Mouse (Mus musculus) right cerebral cortex, postnatal 14 days (tissue): Measurements from ENCODE around the gene Gm4969.
"Not testable (repeated sequence)": the region's sequence is repeated elsewhere in the genome, so short reads cannot be mapped to it uniquely, and the experiment has no call there.

Source experiments
- DNase-seq: peaks from one replicate; pipeline ENCODE4 v3.0.0; 2022

Gm4969 gene

GRCm38 (mm10) chr7:19092381-19093173 lies 25.6 kb downstream of the Gm4969 start:
- peak; percentile 32 for DNase-seq

GRCm38 (mm10) chr7:19091913-19092312 lies 26.3 kb downstream of the Gm4969 start:
- peak; percentile 6 for DNase-seq

- DNase-seq: peak; percentile 65
Observed at GRCm38 (mm10) chr7:19088813-19089212, 29.4 kb downstream of the Gm4969 start.

- DNase-seq: no peak
Observed at GRCm38 (mm10) chr7:19086760-19087159, 31.4 kb downstream of the Gm4969 start.

- no peak for DNase-seq
Observed at GRCm38 (mm10) chr7:19086042-19086441, 32.1 kb downstream of the Gm4969 start.

GRCm38 (mm10) chr7:19085495-19085894 lies 32.7 kb downstream of the Gm4969 start:
- DNase-seq: no peak

- no peak for DNase-seq
Observed at GRCm38 (mm10) chr7:19084921-19085473, 33.2 kb downstream of the Gm4969 start.

- no peak for DNase-seq
Observed at GRCm38 (mm10) chr7:19084277-19084771, 33.8 kb downstream of the Gm4969 start.

GRCm38 (mm10) chr7:19083701-19084100 lies 34.5 kb downstream of the Gm4969 start, which contains the start of gene Dmpk:
Gene Dmpk (plus strand): TSS chr7:19083849.
- DNase-seq: no peak

GRCm38 (mm10) chr7:19083096-19083495 lies 35.1 kb downstream of the Gm4969 start:
- no peak for DNase-seq

GRCm38 (mm10) chr7:19082171-19082570 lies 36.0 kb downstream of the Gm4969 start:
- DNase-seq: no peak

GRCm38 (mm10) chr7:19080451-19080950 lies 37.7 kb downstream of the Gm4969 start:
- DNase-seq: no peak

GRCm38 (mm10) chr7:19078732-19079131 lies 39.4 kb downstream of the Gm4969 start:
- DNase-seq: no peak

GRCm38 (mm10) chr7:19077761-19078160 lies 40.4 kb downstream of the Gm4969 start:
- no peak for DNase-seq

- DNase-seq: no peak
Observed at GRCm38 (mm10) chr7:19076586-19076991, 41.6 kb downstream of the Gm4969 start.

GRCm38 (mm10) chr7:19075723-19076585 lies 42.2 kb downstream of the Gm4969 start, which contains the start of gene Dmwd:
Gene Dmwd (plus strand): TSS chr7:19076227.
- DNase-seq: peak; percentile 94

GRCm38 (mm10) chr7:19075231-19075630 lies 42.9 kb downstream of the Gm4969 start:
- DNase-seq: no peak

GRCm38 (mm10) chr7:19074494-19074893 lies 43.7 kb downstream of the Gm4969 start:
- DNase-seq: no peak

GRCm38 (mm10) chr7:19073504-19073903 lies 44.7 kb downstream of the Gm4969 start:
- DNase-seq: no peak

GRCm38 (mm10) chr7:19071024-19071423 lies 47.1 kb downstream of the Gm4969 start:
- DNase-seq: not testable (repeated sequence)

- DNase-seq: no peak
Observed at GRCm38 (mm10) chr7:19069500-19069899, 48.7 kb downstream of the Gm4969 start.

- DNase-seq: peak; percentile 69
Observed at GRCm38 (mm10) chr7:19068707-19069106, 49.5 kb downstream of the Gm4969 start.

GRCm38 (mm10) chr7:19067935-19068334 lies 50.2 kb downstream of the Gm4969 start:
- no peak for DNase-seq
